Mouse (Mus musculus) ES-E14 (cell line): ENCODE results near the gene Zmiz1.

Source experiments
- CHD2 ChIP-seq: IDR thresholded peaks from 2 replicates; pipeline ENCODE4 v1.6.1; 2014; ENCODE audit warnings: mild to moderate bottlenecking, low read depth, low read length, inconsistent platforms
- MAFK ChIP-seq: IDR thresholded peaks from 2 replicates; pipeline ENCODE4 v1.6.1; 2014; ENCODE audit warnings: mild to moderate bottlenecking, low read depth, low read length, inconsistent platforms; ENCODE audit not compliant: insufficient read depth
- ZC3H11A ChIP-seq: IDR thresholded peaks from 2 replicates; pipeline ENCODE4 v1.6.1; 2012; ENCODE audit warnings: low read depth, mild to moderate bottlenecking, inconsistent platforms, low read length, borderline replicate concordance

DNA sequence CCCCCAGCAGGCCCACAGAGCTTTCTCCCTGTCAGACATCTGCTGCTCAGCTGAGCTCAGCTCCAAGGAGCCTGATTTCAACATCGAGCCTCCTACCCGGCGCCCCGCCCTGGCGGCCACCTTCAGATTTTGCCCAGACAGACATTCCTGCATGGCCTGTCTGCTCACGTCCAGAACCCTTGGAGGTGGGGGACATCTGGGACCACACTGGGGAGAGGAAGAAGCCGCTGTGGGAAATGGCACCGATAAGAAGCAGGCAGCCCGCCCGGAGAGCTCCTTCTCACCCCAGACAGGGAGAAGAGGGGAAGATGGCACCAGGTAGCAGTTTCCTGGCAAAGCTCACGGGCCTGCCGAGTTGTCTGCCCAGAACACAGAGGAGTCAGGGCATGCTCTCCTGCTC is 140.9 kb downstream of the Zmiz1 start:
- TF ChIP-seq CHD2: no peak
- no peak for TF ChIP-seq MAFK
- no peak for TF ChIP-seq ZC3H11A
